Mouse (Mus musculus): Measurements from ENCODE around the gene Dbr1.

GRCm38 (mm10) chr9:99622966-99623365 lies 47.4 kb downstream of the Dbr1 start:
- TF ChIP-seq EP300 (IDR thresholded peaks at IDR 0.05; ENCODE audit: low read depth in 1 of 2, low read length in 2 of 2) (no peak), POLR2A (IDR thresholded peaks at IDR 0.05; ENCODE audit: control insufficient read depth in 1 of 2, insufficient read depth in 1 of 2, low read depth in 1 of 2, low read length in 2 of 2, poor library complexity in 1 of 2) (no peak)

Measured in MEL (cell line).